Mouse (Mus musculus) forebrain, embryonic 10.5 days (tissue): ENCODE results near the gene Pck1. TPM values are rescaled to one million over a fixed set of nuclear protein-coding genes. Genes with fewer than 3 reads are reported as not detected.

ENCODE experiments used
- DNase-seq: peaks from one replicate; pipeline ENCODE4 v3.0.0-alpha.2; 2017; ENCODE audit warnings: low spot score; ENCODE audit errors: extremely low spot score
- H3K27ac ChIP-seq: fragments of 300-500 bp; sonication (generic); 2 replicates; pipeline ENCODE4 v1.5.1; 2016; ENCODE audit warnings: mild to moderate bottlenecking
- H3K27me3 ChIP-seq: fragments of 300-500 bp; sonication (generic); 2 replicates; pipeline ENCODE4 v1.6.1; 2016; ENCODE audit warnings: mild to moderate bottlenecking; ENCODE audit not compliant: poor library complexity, severe bottlenecking
- H3K36me3 ChIP-seq: fragments of 300-500 bp; sonication (generic); replicated peaks from 2 replicates; pipeline ENCODE4 v1.6.1; 2016; ENCODE audit warnings: mild to moderate bottlenecking, moderate library complexity
- H3K4me1 ChIP-seq: fragments of 300-500 bp; sonication (generic); 2 replicates; pipeline ENCODE4 v1.6.1; 2016
- H3K4me3 ChIP-seq: fragments of 300-500 bp; sonication (generic); 2 replicates; pipeline ENCODE4 v1.5.1; 2016; ENCODE audit warnings: mild to moderate bottlenecking, moderate library complexity
- H3K9me3 ChIP-seq: fragments of 300-500 bp; sonication (generic); 2 replicates; pipeline ENCODE4 v1.6.1; 2016; ENCODE audit warnings: mild to moderate bottlenecking, moderate library complexity
- WGBS: fragments of 180-500 bp; shearing (Covaris S2); methylation state at CpG from one replicate; pipeline ENCODE4 v1.1.7; 2016; 5-methylcytosine and 5-hydroxymethylcytosine counted together
- polyA plus RNA-seq: library from polyadenylated mRNA; unstranded; fragments of >200 nt; fragmentation: Nextera tagmentation; extraction: Ambion mirVana; gene quantifications from 2 replicates; pipeline ENCODE4 v1.2.1, GENCODE M21; 2016

The Pck1 gene
- polyA plus RNA-seq, 1 experiment from 2014 or later: not detected

- Histone ChIP-seq H3K9me3 (peaks cover 5% of the 10 kb centered on the region; the same call in 1 of the 2 replicates), H3K4me3 (no peak overlapping the region), H3K27ac (0 out of 2 replicates have a peak overlapping the region, but pooled peaks have one; percentile 89), H3K36me3 (no peaks in the 10 kb centered on the region), H3K27me3 (peaks cover 38% of the 10 kb centered on the region), H3K4me1 (peaks cover 39% of the 10 kb centered on the region)
- WGBS: 50% methylated on average over 2 of the region's 2 CpGs
- DNase-seq: no peak
Observed at GRCm38 (mm10) chr2:173170715-173171114, 17.9 kb downstream of the Pck1 start.

- Histone ChIP-seq H3K27ac (peak overlapping the region; percentile 89), H3K9me3 (peaks cover 7% of the 10 kb centered on the region; the same call in 1 of the 2 replicates), H3K4me3 (peak overlapping the region; percentile 39), H3K4me1 (peaks cover 39% of the 10 kb centered on the region), H3K27me3 (peaks cover 39% of the 10 kb centered on the region), H3K36me3 (no peaks in the 10 kb centered on the region)
- WGBS: 7% methylated on average over 30 of the region's 30 CpGs
- no peak for DNase-seq
Observed at GRCm38 (mm10) chr2:173171470-173171869, 18.6 kb downstream of the Pck1 start.

- Histone ChIP-seq H3K36me3 (no peaks in the 10 kb centered on the region), H3K27ac (peak overlapping the region; percentile 89), H3K4me3 (peak overlapping the region; percentile 39; the same call in 1 of the 2 replicates), H3K9me3 (peaks cover 7% of the 10 kb centered on the region; the same call in 1 of the 2 replicates), H3K4me1 (peaks cover 39% of the 10 kb centered on the region), H3K27me3 (peaks cover 44% of the 10 kb centered on the region)
- no peak for DNase-seq
- WGBS: 93% methylated on average over 5 of the region's 5 CpGs
Observed at GRCm38 (mm10) chr2:173171956-173172355, 19.1 kb downstream of the Pck1 start.

GRCm38 (mm10) chr2:173172386-173172785 is 19.5 kb downstream of the Pck1 start:
- H3K4me1 ChIP-seq: peaks cover 39% of the 10 kb centered on the region
- H3K27me3 ChIP-seq: peaks cover 47% of the 10 kb centered on the region
- DNase-seq: no peak
- WGBS: 84% methylated on average over 1 of the region's 1 CpGs
- no peaks in the 10 kb centered on the region for H3K36me3 ChIP-seq
- H3K27ac ChIP-seq: peak overlapping the region; percentile 89
- H3K4me3 ChIP-seq: no peak overlapping the region
- H3K9me3 ChIP-seq: peaks cover 7% of the 10 kb centered on the region; the same call in 1 of the 2 replicates

GRCm38 (mm10) chr2:173173008-173173407 is 20.2 kb downstream of the Pck1 start:
- H3K36me3 ChIP-seq: no peaks in the 10 kb centered on the region
- peaks cover 39% of the 10 kb centered on the region for H3K4me1 ChIP-seq
- peak overlapping the region; percentile 48 for H3K4me3 ChIP-seq
- DNase-seq: peak; percentile 56
- H3K27ac ChIP-seq: peak overlapping the region; percentile 89
- H3K9me3 ChIP-seq: peaks cover 7% of the 10 kb centered on the region; the same call in 1 of the 2 replicates
- peaks cover 47% of the 10 kb centered on the region for H3K27me3 ChIP-seq
- WGBS: 21% methylated on average over 2 of the region's 2 CpGs

GRCm38 (mm10) chr2:173173521-173174511 is 21.0 kb downstream of the Pck1 start:
- H3K4me1 ChIP-seq: peaks cover 39% of the 10 kb centered on the region
- H3K9me3 ChIP-seq: peaks cover 7% of the 10 kb centered on the region; the same call in 1 of the 2 replicates
- peak; percentile 70 for DNase-seq
- no peaks in the 10 kb centered on the region for H3K36me3 ChIP-seq
- H3K4me3 ChIP-seq: peak overlapping the region; percentile 48
- H3K27ac ChIP-seq: peak overlapping the region; percentile 89
- WGBS: 5% methylated on average over 22 of the region's 22 CpGs
- peaks cover 47% of the 10 kb centered on the region for H3K27me3 ChIP-seq

GRCm38 (mm10) chr2:173174569-173174968 is 21.7 kb downstream of the Pck1 start:
- WGBS: 48% methylated on average over 1 of the region's 1 CpGs
- peaks cover 43% of the 10 kb centered on the region for H3K27me3 ChIP-seq
- H3K9me3 ChIP-seq: peaks cover 7% of the 10 kb centered on the region; the same call in 1 of the 2 replicates
- H3K4me1 ChIP-seq: peaks cover 39% of the 10 kb centered on the region
- H3K36me3 ChIP-seq: no peaks in the 10 kb centered on the region
- peak overlapping the region; percentile 48 for H3K4me3 ChIP-seq
- peak overlapping the region; percentile 89 for H3K27ac ChIP-seq
- peak; percentile 13 for DNase-seq

- no peaks in the 10 kb centered on the region for H3K36me3 ChIP-seq
Observed at GRCm38 (mm10) chr2:173175703-173176102, 22.9 kb downstream of the Pck1 start.

GRCm38 (mm10) chr2:173177481-173177880 is 24.6 kb downstream of the Pck1 start:
- WGBS: 78% methylated on average over 5 of the region's 5 CpGs
- Histone ChIP-seq H3K27ac (no peak overlapping the region), H3K4me3 (no peak overlapping the region), H3K27me3 (peaks cover 17% of the 10 kb centered on the region), H3K9me3 (peaks cover 7% of the 10 kb centered on the region; the same call in 1 of the 2 replicates), H3K36me3 (no peaks in the 10 kb centered on the region), H3K4me1 (peaks cover 24% of the 10 kb centered on the region)
- DNase-seq: peak; percentile 5

More at GRCm38 (mm10) chr2:173175703-173176102, 22.9 kb downstream of the Pck1 start:
- DNase-seq: no peak
- Histone ChIP-seq H3K9me3 (peaks cover 7% of the 10 kb centered on the region; the same call in 1 of the 2 replicates), H3K27me3 (peaks cover 35% of the 10 kb centered on the region), H3K27ac (no peak overlapping the region), H3K4me3 (no peak overlapping the region), H3K4me1 (peaks cover 39% of the 10 kb centered on the region)
- 89% methylated on average over 5 of the region's 5 CpGs for WGBS

GRCm38 (mm10) chr2:173177951-173178350 is 25.1 kb downstream of the Pck1 start:
- Histone ChIP-seq H3K4me3 (no peak overlapping the region), H3K36me3 (no peaks in the 10 kb centered on the region), H3K4me1 (peaks cover 19% of the 10 kb centered on the region), H3K27ac (no peak overlapping the region), H3K9me3 (peaks cover 7% of the 10 kb centered on the region; the same call in 1 of the 2 replicates), H3K27me3 (peaks cover 14% of the 10 kb centered on the region)
- peak; percentile 3 for DNase-seq
- 85% methylated on average over 8 of the region's 8 CpGs for WGBS

GRCm38 (mm10) chr2:173179046-173179445 is 26.2 kb downstream of the Pck1 start:
- Histone ChIP-seq H3K36me3 (no peaks in the 10 kb centered on the region), H3K4me1 (peaks cover 8% of the 10 kb centered on the region), H3K9me3 (peaks cover 7% of the 10 kb centered on the region; the same call in 1 of the 2 replicates), H3K27ac (no peak overlapping the region), H3K4me3 (no peak overlapping the region), H3K27me3 (peaks cover 17% of the 10 kb centered on the region; the same call in 1 of the 2 replicates)
- 86% methylated on average over 7 of the region's 7 CpGs for WGBS
- DNase-seq: peak; percentile 13

- Histone ChIP-seq H3K4me3 (no peak overlapping the region), H3K36me3 (no peaks in the 10 kb centered on the region), H3K27me3 (peaks cover 23% of the 10 kb centered on the region; the same call in 1 of the 2 replicates), H3K9me3 (peaks cover 7% of the 10 kb centered on the region; the same call in 1 of the 2 replicates), H3K4me1 (no peaks in the 10 kb centered on the region), H3K27ac (no peak overlapping the region)
- peak; percentile 9 for DNase-seq
- WGBS: 78% methylated on average over 4 of the region's 4 CpGs
Observed at GRCm38 (mm10) chr2:173180026-173180425, 27.2 kb downstream of the Pck1 start.
